Mouse (Mus musculus) heart, embryonic 16.5 days (tissue): Measurements from ENCODE around the gene Arhgap22. TPM values are rescaled to one million over a fixed set of nuclear protein-coding genes. Genes with fewer than 3 reads are reported as not detected.

Experiments
- ATAC-seq: fragments of 200-750 bp; cut with Nextera tagmentation; replicated peaks from 2 replicates; pipeline ENCODE4 v1.8.0; 2017; ENCODE audit warnings: moderate number of reproducible peaks; ENCODE audit not compliant: insufficient read depth, low FRiP score; ENCODE audit errors: extremely low read depth
- H3K27ac ChIP-seq: fragments of 300-500 bp; sonication (generic); 2 replicates; pipeline ENCODE4 v1.5.1; 2014; ENCODE audit warnings: mild to moderate bottlenecking, low read length, control low read depth, moderate library complexity
- H3K27me3 ChIP-seq: fragments of 300-500 bp; sonication (generic); 2 replicates; pipeline ENCODE4 v1.6.1; 2014; ENCODE audit warnings: low read length, mixed read lengths; ENCODE audit not compliant: control insufficient read depth, insufficient read depth
- H3K36me3 ChIP-seq: fragments of 300-500 bp; sonication (generic); 2 replicates; pipeline ENCODE4 v1.6.1; 2014; ENCODE audit not compliant: control insufficient read depth, insufficient read depth
- H3K4me1 ChIP-seq: fragments of 300-500 bp; sonication (generic); 2 replicates; pipeline ENCODE4 v1.6.1; 2014; ENCODE audit warnings: low read length, mixed read lengths; ENCODE audit not compliant: control insufficient read depth, insufficient read depth
- H3K4me2 ChIP-seq: fragments of 300-500 bp; sonication (generic); 2 replicates; pipeline ENCODE4 v1.6.1; 2014; ENCODE audit warnings: low read depth, mild to moderate bottlenecking, control low read depth, low read length
- H3K4me3 ChIP-seq: fragments of 300-500 bp; sonication (generic); 2 replicates; pipeline ENCODE4 v1.5.1; 2014; ENCODE audit warnings: mild to moderate bottlenecking, control low read depth, low read length
- H3K9ac ChIP-seq: fragments of 300-500 bp; sonication (generic); 2 replicates; pipeline ENCODE4 v1.6.1; 2014; ENCODE audit warnings: low read length, control low read depth
- H3K9me3 ChIP-seq: fragments of 300-500 bp; sonication (generic); replicated peaks from 2 replicates; pipeline ENCODE4 v1.6.1; 2016; ENCODE audit warnings: low read length; ENCODE audit not compliant: control insufficient read depth
- WGBS: fragments of 180-500 bp; shearing (Covaris S2); extraction: QIAGEN DNeasy Blood & Tissue Kit; methylation state at CpG from one replicate; pipeline ENCODE4 v1.1.7; 2014; 5-methylcytosine and 5-hydroxymethylcytosine counted together
- polyA plus RNA-seq: library from polyadenylated mRNA; unstranded; fragments of >200 nt; fragmentation: Nextera tagmentation; extraction: Ambion mirVana; gene quantifications from 2 replicates; pipeline ENCODE4 v1.2.1, GENCODE M21; 2015

The Arhgap22 gene
- polyA plus RNA-seq, 1 experiment from 2014 or later, result 1.4 TPM

- Histone ChIP-seq H3K4me3 (no peak overlapping the region), H3K9ac (no peak overlapping the region), H3K4me1 (peaks cover 12% of the 10 kb centered on the region), H3K9me3 (no peaks in the 10 kb centered on the region), H3K27me3 (peaks cover 3% of the 10 kb centered on the region; the same call in 1 of the 2 replicates), H3K27ac (no peak overlapping the region), H3K36me3 (no peaks in the 10 kb centered on the region), H3K4me2 (no peak overlapping the region)
- WGBS, result 27% methylated on average over 7 of the region's 7 CpGs
- ATAC-seq, result no peak
Observed at GRCm38 (mm10) chr14:33322661-33323088, 108.8 kb downstream of the Arhgap22 start.

- H3K4me2 ChIP-seq, result no peak overlapping the region
- no peak overlapping the region for H3K4me3 ChIP-seq
- no peaks in the 10 kb centered on the region for H3K27me3 ChIP-seq
- 53% methylated on average over 6 of the region's 6 CpGs for WGBS
- no peaks in the 10 kb centered on the region for H3K36me3 ChIP-seq
- H3K27ac ChIP-seq, result no peak overlapping the region
- H3K9ac ChIP-seq, result no peak overlapping the region
- peaks cover 17% of the 10 kb centered on the region for H3K4me1 ChIP-seq
- H3K9me3 ChIP-seq, result no peaks in the 10 kb centered on the region
- ATAC-seq, result no peak
Observed at GRCm38 (mm10) chr14:33324556-33324955, 110.7 kb downstream of the Arhgap22 start.

GRCm38 (mm10) chr14:33328369-33328768, 114.5 kb downstream of the Arhgap22 start:
- no peaks in the 10 kb centered on the region for H3K36me3 ChIP-seq
- ATAC-seq, result no peak
- H3K4me2 ChIP-seq, result no peak overlapping the region
- H3K9me3 ChIP-seq, result no peaks in the 10 kb centered on the region
- peaks cover 12% of the 10 kb centered on the region for H3K4me1 ChIP-seq
- no peak overlapping the region for H3K9ac ChIP-seq
- WGBS, result 45% methylated on average over 5 of the region's 5 CpGs
- H3K27me3 ChIP-seq, result no peaks in the 10 kb centered on the region
- no peak overlapping the region for H3K27ac ChIP-seq
- H3K4me3 ChIP-seq, result no peak overlapping the region

- no peaks in the 10 kb centered on the region for H3K36me3 ChIP-seq
- WGBS, result 84% methylated on average over 5 of the region's 5 CpGs
- H3K4me2 ChIP-seq, result no peak overlapping the region
Observed at GRCm38 (mm10) chr14:33329297-33329805, 115.5 kb downstream of the Arhgap22 start.

GRCm38 (mm10) chr14:33330986-33331385, 117.2 kb downstream of the Arhgap22 start:
- 36% methylated on average over 4 of the region's 4 CpGs for WGBS
- peaks cover 12% of the 10 kb centered on the region for H3K4me1 ChIP-seq
- no peaks in the 10 kb centered on the region for H3K27me3 ChIP-seq
- H3K27ac ChIP-seq, result no peak overlapping the region
- H3K9ac ChIP-seq, result no peak overlapping the region
- H3K9me3 ChIP-seq, result no peaks in the 10 kb centered on the region
- no peak overlapping the region for H3K4me2 ChIP-seq
- no peaks in the 10 kb centered on the region for H3K36me3 ChIP-seq
- H3K4me3 ChIP-seq, result no peak overlapping the region
- no peak for ATAC-seq

More at GRCm38 (mm10) chr14:33329297-33329805, 115.5 kb downstream of the Arhgap22 start:
- H3K4me3 ChIP-seq, result no peak overlapping the region
- peaks cover 12% of the 10 kb centered on the region for H3K4me1 ChIP-seq
- ATAC-seq, result no peak
- no peak overlapping the region for H3K9ac ChIP-seq
- H3K27ac ChIP-seq, result no peak overlapping the region
- H3K27me3 ChIP-seq, result no peaks in the 10 kb centered on the region
- H3K9me3 ChIP-seq, result no peaks in the 10 kb centered on the region

- no peak for ATAC-seq
- H3K9ac ChIP-seq, result no peak overlapping the region
- H3K9me3 ChIP-seq, result no peaks in the 10 kb centered on the region
- no peak overlapping the region for H3K4me3 ChIP-seq
- H3K27ac ChIP-seq, result no peak overlapping the region
- H3K4me2 ChIP-seq, result no peak overlapping the region
- no peaks in the 10 kb centered on the region for H3K36me3 ChIP-seq
- no peaks in the 10 kb centered on the region for H3K27me3 ChIP-seq
- peaks cover 12% of the 10 kb centered on the region for H3K4me1 ChIP-seq
- 33% methylated on average over 4 of the region's 4 CpGs for WGBS
Observed at GRCm38 (mm10) chr14:33331627-33332026, 117.8 kb downstream of the Arhgap22 start.

- no peak overlapping the region for H3K27ac ChIP-seq
- WGBS, result 77% methylated on average over 4 of the region's 4 CpGs
- H3K4me3 ChIP-seq, result no peak overlapping the region
- peaks cover 5% of the 10 kb centered on the region; the same call in 1 of the 2 replicates for H3K27me3 ChIP-seq
- H3K9me3 ChIP-seq, result no peaks in the 10 kb centered on the region
- H3K4me2 ChIP-seq, result no peak overlapping the region
- H3K36me3 ChIP-seq, result no peaks in the 10 kb centered on the region
- H3K4me1 ChIP-seq, result peaks cover 8% of the 10 kb centered on the region
- ATAC-seq, result no peak
- H3K9ac ChIP-seq, result no peak overlapping the region
Observed at GRCm38 (mm10) chr14:33333833-33334232, 120.0 kb downstream of the Arhgap22 start.

- Histone ChIP-seq H3K9me3 (no peaks in the 10 kb centered on the region), H3K27ac (no peak overlapping the region), H3K4me2 (no peak overlapping the region), H3K9ac (no peak overlapping the region), H3K27me3 (peaks cover 5% of the 10 kb centered on the region; the same call in 1 of the 2 replicates), H3K36me3 (no peaks in the 10 kb centered on the region), H3K4me1 (peaks cover 5% of the 10 kb centered on the region), H3K4me3 (no peak overlapping the region)
- ATAC-seq, result no peak
- WGBS, result 75% methylated on average over 4 of the region's 4 CpGs
Observed at GRCm38 (mm10) chr14:33334402-33334801, 120.6 kb downstream of the Arhgap22 start.

- H3K27me3 ChIP-seq, result peaks cover 5% of the 10 kb centered on the region; the same call in 1 of the 2 replicates
- H3K27ac ChIP-seq, result no peak overlapping the region
- no peak for ATAC-seq
- H3K9ac ChIP-seq, result no peak overlapping the region
- no peak overlapping the region for H3K4me3 ChIP-seq
- H3K4me1 ChIP-seq, result peaks cover 5% of the 10 kb centered on the region
- no peaks in the 10 kb centered on the region for H3K9me3 ChIP-seq
- 56% methylated on average over 6 of the region's 6 CpGs for WGBS
- H3K4me2 ChIP-seq, result no peak overlapping the region
- H3K36me3 ChIP-seq, result no peaks in the 10 kb centered on the region
Observed at GRCm38 (mm10) chr14:33335733-33336132, 121.9 kb downstream of the Arhgap22 start.
